Comparison of ENCODE assay signal across 8 mouse cellular contexts in the genomic region with DNA sequence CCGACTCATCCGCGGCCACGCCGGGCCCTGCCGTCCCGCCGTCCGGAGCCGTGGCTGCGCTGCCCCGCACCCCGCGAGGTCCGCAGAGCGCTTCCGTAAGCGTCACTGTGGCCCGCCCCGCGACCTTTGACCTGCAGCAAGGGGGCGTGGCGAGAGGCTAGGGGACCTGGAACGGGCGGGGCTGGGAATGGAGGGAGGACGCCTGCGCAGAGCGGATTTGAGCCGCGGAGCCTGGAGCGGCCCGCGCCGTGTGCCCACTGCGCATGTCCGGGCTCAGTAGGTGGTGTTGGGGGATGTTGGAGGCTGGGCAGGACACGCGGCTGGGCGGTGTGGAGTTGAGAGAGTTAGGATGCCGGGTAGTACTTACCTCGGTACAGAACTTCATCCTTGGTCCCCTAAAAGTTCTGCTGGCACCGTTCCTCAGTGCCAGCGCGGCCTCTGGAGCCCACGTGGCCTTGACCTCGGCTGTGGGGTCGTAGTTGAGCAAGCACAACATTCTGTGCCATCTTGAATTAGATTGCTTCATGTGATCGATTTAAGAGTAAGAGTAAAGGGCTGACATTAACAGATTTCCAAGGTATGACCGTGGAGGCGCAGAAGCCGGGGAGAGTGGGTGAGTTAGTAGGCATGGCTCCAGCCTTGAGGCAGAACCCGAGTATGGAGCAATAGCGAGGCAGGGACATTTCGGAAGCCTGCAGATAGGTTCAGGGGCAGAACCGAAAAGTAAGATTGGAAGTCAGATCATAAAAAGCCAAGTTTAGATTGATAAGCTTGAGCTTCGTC. TPM values are rescaled to one million over a fixed set of nuclear protein-coding genes. Genes with fewer than 3 reads are reported as not detected.
DNase-seq lines count a peak whose midpoint lies in the region; ATAC-seq and TF ChIP-seq lines count a peak whose summit lies in the region.

A gene (minus strand): TSS at position 93 of the 783 bp plus-strand sequence.

- H3K4me2 ChIP-seq in hindbrain, embryonic 13.5 days: peak within 1 kb of the TSS; percentile 85

- peak within 1 kb of the TSS; percentile 84 for H3K9ac ChIP-seq in hindbrain, embryonic 13.5 days

- in situ Hi-C loops in Patski (cut with MboI; ENCODE audit: low pct_unique_long_range_greater_than_20kb): loop anchor here (25.0 kb wide), 1 partner anchor 557 kb away; no protein-coding TSS in a partner anchor

- peaks cover 29% of the 10 kb centered on the region for H3K4me1 ChIP-seq in hindbrain, embryonic 13.5 days (replicated peaks)

- peak; percentile 95 for ATAC-seq in Patski
- ATAC-seq in hindbrain, embryonic 13.5 days (ENCODE audit: low FRiP score): peak; percentile 99

- 5% methylated on average over 56 of the region's 56 CpGs for WGBS in hindbrain, embryonic 13.5 days

- TF ChIP-seq CTCF in Patski (IDR thresholded peaks at IDR 0.05): no peak

- peak; percentile 80 for DNase-seq in Patski (ENCODE audit: low read depth, low spot score)
- peak; percentile 100 for DNase-seq in cerebellum, postnatal 14 days
- peak; percentile 94 to 98 for DNase-seq in frontal cortex, postnatal 14 days (ENCODE audit: low spot score in 2 of 2)
- DNase-seq in layer of hippocampus, postnatal 25 days (ENCODE audit: extremely low spot score in 1 of 2, low spot score in 1 of 2): peak; percentile 98 to 99
- DNase-seq in lung, postnatal 25 days (ENCODE audit: low spot score): peak; percentile 97
- peak; percentile 99 for DNase-seq in retina, embryonic 14.5 days (ENCODE audit: low spot score)
- DNase-seq in thymus, postnatal 4 days: peak; percentile 100

- CTCF ChIA-PET in Patski (lab: Charles Lee): interaction anchor here (1.1 to 1.2 kb wide), 2 partner anchors 12 to 23 kb away, joined by 3 read pairs; no protein-coding TSS in a partner anchor

- peak within 1 kb of the TSS; percentile 87 for H3K4me3 ChIP-seq in hindbrain, embryonic 13.5 days

- peak within 1 kb of the TSS; percentile 78 for H3K27ac ChIP-seq in hindbrain, embryonic 13.5 days

- peaks cover 6% of the 10 kb centered on the region for H3K36me3 ChIP-seq in hindbrain, embryonic 13.5 days

- H3K27me3 ChIP-seq in Patski: no peaks in the 10 kb centered on the region
- no peaks in the 10 kb centered on the region for H3K27me3 ChIP-seq in hindbrain, embryonic 13.5 days

- POLR2A ChIA-PET in Patski (lab: Charles Lee): no interaction called here

- H3K9me3 ChIP-seq in hindbrain, embryonic 13.5 days: no peaks in the 10 kb centered on the region

RNA-seq across cellular contexts. Expression of the gene that starts here (rescaled TPM):
- polyA plus RNA-seq in Patski (2021): 42.4 TPM
- 23.1 and 24.1 TPM in 2 replicates for polyA plus RNA-seq in hindbrain, embryonic 13.5 days (2015; fragmentation: Nextera tagmentation; extraction: Ambion mirVana)
- 10 to 100 TPM; 20.2 to 20.9 TPM for total RNA-seq in layer of hippocampus, postnatal 25 days (2021)

Comparison
In these comparisons a context has a peak if more than half of its experiments do, and no peak if none do; other contexts are left out.
1. Peak in every context shown above with its lines: DNase-seq, ATAC-seq, H3K4me3 ChIP-seq and H3K27ac ChIP-seq.